Mouse (Mus musculus) left cerebral cortex, postnatal 10 days (tissue): ENCODE data around the gene Ttc29. TPM values are rescaled to one million over a fixed set of nuclear protein-coding genes. Genes with fewer than 3 reads are reported as not detected.

Experiments used
- DNase-seq, 2 experiments: peaks; one replicate each; pipeline ENCODE4 v3.0.0; 2021 to 2022; ENCODE audit warnings: low spot score in 2 of 2, mixed read lengths in 1 of 2; ENCODE audit errors: extremely low spot score in 1 of 2
- intact Hi-C: fragments of 180-260 bp; cut with DNase I; formaldehyde crosslinking; loops from one replicate; pipeline ENCODE4 v1.15.1; 2025
- total RNA-seq, 2 experiments: library from RNA; stranded (reverse); gene quantifications; 2 replicates each; pipeline ENCODE4 v1.2.3; 2021

The Ttc29 gene
- total RNA-seq = under 1 TPM; 0.14 to 0.26 TPM

DNA sequence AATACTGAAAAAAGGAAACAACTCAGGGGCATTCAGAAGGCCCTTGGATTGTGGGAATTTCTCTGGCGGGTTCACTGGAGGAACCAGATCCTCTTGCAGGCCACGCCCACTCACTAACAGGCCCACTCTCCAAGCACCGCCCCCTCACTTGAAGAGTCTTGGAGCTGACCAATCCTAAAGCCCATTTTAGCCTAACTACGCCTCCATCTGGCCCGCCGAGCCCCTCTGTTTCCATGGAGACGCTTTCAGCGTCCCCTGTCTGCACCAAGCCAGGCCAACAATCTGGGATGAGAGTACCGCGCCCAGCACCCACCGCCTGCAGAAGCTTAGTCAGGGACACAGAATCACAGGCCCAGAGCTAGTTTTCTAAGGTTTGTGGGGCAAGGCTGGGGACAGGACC is at the start of gene Ttc29:
TSS of gene Ttc29 (plus strand) at position 224 of the 400 bp plus-strand sequence.
- DNase-seq = peak; percentile 41 to 70
- intact Hi-C loops = no loop called here

DNA sequence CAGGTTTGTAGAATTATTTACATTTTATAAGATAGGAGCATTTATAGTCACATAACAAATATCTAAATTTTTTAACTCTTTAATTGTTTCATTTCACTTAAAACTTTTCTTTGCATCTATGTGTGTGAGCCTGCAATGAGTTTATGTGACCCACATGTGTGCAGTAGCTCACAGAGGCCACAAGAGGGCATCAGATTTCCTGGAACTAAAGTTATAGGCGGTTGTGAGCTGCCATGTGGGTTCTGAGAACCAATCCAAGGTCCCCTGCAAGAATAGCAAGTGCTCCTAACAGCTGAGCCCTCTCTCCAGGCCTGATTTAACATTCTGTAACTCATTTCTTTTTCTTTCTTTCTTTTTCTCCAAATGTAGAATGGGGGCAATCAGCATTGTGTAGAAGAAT is 41.7 kb upstream of the Ttc29 start:
- DNase-seq = no peak
- intact Hi-C loops = no loop called here

DNA sequence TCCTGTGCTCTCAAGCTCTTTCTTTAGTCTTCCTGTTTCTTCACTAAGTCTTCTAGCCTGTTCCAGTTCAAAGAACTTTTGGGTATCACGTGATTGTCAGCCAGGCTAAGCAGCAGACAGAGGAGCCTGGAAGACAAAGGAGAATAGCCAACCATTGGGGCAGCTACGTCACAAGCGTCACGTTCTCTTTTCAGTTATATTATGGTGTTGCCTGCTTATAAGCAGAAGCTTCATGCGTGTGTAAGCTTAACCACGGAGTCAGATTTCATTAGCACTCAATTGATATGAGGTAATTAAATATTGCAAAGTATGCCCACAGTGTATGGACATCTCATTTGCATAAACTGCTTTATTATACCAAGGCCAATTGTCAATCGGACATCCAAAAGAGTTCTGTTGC is 30.4 kb upstream of the Ttc29 start:
- DNase-seq = no peak
- intact Hi-C loops = no loop called here

DNA sequence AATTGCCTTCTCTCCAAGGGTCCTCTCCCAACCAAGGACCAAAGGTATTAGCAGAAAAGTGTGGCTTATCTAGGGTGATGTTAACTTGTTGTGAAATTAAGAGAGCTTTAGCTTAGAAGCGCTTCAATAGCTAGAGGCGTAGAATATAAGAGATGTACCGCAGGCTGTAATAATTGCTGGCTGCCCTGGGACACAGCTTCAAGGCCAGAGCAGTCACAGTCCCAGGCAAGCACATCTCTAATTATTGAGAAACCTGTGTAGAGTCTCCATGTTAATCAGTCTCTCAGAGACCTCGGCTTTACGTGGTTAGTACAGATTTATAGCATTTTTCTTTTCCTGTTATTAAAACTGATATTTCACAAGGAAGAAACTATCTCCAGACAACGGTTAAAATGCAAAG is 29.7 kb upstream of the Ttc29 start:
- intact Hi-C loops = no loop called here
- DNase-seq = no peak

DNA sequence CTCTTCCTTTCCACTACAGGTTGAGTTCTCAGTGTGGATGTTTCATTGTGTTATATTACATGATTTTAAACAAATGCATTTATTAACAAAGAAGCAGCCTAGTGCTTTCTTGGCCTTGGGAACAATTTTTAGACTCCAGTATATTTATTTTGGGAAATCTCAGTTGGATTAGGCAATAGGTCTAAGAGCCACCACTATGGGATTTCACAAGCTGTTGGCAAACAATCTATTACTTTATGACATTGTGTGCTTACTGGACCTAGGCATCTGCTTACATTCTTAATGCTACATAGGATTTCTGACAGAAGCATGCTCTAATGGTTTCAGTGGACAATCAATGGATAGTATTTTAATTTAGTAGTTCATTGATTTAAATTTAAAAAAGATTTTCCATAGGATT is 26.0 kb upstream of the Ttc29 start:
- no peak for DNase-seq

DNA sequence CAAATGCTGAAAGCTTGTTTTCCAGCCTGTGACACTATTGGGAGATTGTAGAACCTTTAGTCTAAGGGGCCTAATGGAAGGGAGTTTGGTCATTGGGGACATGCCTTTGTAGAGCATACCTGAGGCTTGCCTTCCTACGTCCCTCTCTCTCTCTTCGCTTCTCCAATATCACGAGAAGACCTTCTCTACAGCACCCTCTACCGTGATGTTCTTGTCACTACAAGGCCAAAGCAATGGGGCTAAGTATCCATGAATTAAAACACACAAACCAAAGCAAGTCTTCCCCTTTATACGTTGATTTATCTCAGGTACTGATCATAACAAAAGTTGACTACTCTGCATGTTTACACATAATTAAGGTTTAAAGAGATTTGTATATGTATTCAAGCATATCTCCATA is 8.9 kb upstream of the Ttc29 start:
- intact Hi-C loops = no loop called here
- no peak for DNase-seq

More for the DNA sequence above, 26.0 kb upstream of the Ttc29 start:
- intact Hi-C loops = no loop called here

DNA sequence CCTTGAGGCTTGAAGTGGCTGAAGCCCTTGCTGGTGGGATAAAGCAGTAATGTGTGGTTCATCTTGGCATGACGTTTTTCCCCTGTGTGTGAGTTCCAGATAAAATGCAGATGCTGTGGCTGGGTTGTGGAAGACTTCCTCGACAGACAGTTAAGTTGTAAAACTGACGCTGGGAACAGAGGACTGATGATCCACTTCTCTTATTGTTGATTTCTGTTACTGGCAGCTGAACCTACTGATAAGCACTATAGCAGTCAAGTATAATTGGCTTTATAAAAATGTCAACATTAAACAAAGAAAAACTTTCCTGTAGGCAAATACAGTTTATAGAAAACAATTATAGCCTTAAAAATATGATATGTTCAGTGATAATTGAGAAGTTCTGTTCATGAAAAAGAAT is 2.7 kb upstream of the Ttc29 start:
- DNase-seq = no peak
- intact Hi-C loops = no loop called here

DNA sequence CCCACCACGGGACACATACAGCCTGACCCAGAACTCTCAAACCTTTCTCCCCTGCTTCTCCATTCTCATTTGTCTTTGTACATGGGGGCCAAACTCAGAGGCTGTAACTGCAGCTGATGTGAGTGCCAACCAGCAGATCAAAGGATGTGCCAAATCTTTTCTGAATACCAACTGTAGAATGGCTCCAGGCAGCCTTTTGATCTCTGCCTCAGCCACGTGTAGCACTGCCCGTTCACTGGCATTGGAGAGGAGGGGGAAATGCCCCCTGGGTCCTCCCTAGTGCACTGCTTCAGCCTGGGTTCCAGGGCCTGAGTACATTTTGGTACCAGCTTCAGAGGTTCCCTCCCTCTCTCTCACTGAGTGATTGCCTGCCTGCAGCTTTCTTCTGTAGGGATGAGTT is 1.5 kb downstream of the Ttc29 start:
- DNase-seq = no peak
- intact Hi-C loops = no loop called here

DNA sequence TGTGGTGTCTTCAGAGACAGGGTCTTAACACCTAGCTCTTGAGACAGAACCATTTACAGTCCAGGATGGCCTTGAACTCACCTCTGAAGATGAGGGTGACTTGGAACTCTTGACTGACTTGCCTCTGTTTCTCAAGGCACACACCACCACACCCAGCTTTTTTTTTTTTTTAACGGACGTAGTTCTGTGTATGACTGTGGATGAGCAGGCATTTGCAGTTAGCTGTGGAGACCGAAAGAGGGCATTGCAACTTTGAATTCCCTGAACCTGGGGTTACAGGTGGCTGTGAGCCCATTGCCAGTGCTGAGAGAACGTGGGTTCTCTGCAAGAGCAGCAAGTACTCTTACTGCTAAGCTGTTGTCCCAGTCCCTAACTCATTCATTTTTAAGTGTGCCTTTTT is 13.0 kb downstream of the Ttc29 start:
- no peak for DNase-seq
- intact Hi-C loops = no loop called here

DNA sequence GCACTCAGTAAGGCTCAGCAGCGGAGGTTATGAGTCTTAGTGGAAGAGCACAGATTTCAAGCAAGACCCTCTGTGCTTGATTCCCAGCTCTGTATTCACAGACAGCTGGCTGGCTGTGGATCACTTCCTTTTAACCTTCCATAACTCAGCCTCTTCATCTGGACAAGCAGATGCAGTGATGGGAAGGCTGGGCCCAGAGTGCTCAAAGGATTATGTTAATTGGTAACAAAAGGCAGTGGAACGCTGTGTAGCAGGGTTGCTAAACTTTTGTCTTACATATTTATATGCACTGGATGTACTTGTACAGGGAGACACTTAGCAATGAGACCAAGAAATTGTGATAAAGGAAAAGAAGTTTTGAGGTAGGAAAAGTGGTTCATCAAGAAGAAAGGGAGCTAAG is 17.6 kb downstream of the Ttc29 start:
- intact Hi-C loops = no loop called here
- no peak for DNase-seq

DNA sequence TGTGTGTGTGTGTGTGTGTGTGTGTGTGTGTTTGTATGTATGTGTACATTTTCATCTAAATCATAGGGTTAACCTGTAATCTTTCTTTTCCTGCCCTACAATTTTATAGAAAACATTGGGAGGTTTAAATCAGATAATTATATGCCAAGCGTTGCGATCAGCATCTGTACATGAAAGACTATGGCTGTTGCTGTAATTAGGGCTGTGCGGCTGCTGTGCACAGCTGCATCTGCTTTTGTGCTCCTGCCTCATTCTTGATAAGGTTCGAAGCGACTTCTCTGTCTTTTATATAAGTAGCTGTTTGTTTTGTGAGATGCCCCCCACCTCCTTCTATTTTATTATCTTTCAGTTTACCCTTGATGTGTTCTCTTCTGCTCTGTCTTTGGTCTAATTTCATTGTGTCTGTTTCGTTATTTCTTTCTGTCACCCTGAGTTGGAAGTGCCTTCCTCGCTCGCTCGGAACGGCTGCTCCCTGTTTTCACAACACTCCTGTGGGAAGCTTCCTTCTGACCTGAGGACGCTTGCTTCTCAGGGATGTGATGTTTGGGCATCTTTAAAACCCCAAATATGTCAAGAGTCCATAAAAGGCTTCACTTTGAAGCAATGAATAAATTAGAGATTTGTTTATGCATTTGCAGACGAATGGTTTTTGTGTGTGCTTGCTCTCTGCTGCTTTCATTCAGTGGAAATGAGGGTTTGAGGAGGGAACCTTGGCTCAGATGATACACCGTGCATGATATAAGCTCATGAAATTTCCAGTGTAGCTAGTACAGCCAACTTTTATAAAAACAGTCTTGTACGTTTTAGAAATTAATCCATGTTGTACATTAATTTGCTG is 20.0 kb downstream of the Ttc29 start:
- intact Hi-C loops = no loop called here
- no peak for DNase-seq

DNA sequence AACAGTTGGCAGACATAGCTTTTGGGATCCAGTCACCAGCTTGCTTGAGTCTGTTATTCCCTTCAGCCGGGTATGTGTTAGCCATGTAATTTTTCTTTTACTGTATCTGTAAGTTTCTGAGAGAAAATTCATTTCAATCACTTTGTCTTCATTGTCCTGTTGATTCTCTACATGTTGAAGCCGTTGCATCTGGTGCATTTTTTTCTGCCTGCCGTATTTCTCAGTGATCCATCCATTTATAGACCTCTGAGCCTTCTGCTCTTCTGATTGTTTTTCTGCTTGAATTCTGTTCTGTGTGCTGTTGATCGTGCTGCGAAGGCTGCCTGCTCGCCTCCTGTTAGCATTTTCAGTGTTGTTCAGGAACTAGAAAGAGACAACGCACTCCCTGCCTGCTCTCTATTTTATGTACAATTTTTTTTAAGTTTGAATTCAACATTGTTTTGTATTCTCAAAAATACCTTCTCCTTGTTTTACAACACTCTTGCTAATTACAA is 20.7 kb downstream of the Ttc29 start:
- intact Hi-C loops = no loop called here
- DNase-seq = no peak

DNA sequence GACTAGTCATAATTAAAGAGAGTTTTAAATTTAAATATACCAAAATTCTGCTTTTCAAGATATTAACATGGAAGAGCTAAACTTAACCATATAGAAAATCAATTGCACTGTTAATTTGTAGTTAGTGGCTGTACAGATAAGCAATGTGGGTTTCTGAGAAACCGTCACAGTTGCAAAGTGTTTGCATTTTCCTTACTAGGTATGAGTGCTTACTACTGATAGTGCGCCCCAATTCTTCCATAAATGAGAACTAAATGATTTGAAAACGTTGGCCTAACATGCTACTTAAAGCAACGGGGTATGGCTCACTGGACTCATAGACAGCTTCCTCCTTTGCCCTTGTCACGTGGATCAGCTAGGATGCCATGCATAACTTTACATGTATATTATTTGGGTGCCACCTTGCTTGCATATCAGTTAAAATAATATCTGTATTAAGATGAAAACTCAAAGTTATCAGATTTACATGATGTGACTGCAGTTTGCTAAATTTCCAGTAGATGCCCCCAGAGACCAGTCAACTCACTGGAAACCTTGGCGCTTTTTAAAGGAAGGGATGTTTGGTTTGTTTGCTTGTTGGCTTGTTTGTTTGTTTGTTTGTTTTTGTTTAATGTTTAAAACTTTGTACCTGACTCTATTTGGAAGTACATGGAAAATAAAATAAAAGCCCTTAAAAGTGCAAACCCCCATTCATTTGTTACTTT is 25.0 kb downstream of the Ttc29 start:
- intact Hi-C loops = loop anchor here (1.0 to 5.0 kb wide), 4 partner anchors 176 to 499 kb away; no protein-coding TSS in a partner anchor
- DNase-seq = no peak

DNA sequence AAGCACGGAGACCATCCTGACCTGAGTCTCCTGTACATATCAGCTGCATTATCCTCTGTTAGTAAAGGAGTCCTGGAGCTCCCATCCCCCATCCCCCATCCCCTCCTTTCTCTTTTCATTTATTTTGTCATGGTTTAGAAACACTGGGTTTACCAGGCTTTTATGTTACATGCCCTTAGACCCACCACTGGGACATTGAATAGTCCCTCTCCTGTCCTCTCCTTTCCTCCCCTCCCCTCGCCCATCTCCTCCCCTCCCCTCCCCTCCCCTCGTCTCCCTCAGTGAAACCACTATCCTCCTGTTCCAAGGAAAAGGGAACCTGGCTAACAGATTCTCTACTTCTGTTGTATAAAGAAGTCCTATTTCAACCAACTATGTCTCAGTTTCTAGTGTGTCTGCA is 38.0 kb downstream of the Ttc29 start:
- DNase-seq = no peak
- intact Hi-C loops = no loop called here

DNA sequence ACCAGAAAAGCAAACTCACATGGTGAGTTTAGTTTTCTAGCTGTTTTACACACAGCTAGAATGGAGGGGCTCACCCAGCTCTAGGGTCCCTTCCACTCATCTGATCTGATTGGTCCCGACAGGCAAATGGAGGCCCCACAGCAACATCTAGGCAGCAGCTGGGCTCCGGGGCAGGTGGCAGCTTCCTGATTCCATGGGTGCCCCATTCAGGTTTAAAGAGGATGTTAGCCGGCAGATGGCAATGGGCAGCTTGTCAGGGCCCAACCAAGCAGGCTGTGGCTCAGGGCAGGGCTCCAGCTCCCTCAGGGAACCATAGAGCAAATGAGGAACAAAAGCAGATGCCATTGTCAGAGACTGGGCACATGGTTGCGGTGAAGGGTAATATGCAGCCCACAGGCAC is 41.3 kb downstream of the Ttc29 start:
- no peak for DNase-seq
- intact Hi-C loops = no loop called here

DNA sequence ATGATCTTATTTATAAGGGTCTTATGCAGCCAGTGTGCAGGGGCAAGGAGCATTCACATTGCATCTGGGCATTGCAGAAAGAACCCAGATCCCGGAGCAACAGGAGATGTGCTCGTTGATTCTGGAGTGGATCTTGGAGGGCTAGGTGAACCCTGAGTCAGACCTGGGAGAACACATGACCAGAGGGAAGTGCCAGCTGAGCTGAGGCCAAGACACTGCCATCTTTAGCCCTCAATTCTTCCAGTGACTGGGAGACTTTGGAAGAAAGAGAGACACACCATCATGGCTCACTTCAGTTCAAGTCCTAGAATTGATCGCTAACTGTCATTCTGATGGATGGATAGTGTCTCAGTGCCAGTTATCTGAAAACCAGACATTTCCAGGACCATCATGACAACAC is 41.9 kb downstream of the Ttc29 start:
- DNase-seq = no peak
- intact Hi-C loops = no loop called here

DNA sequence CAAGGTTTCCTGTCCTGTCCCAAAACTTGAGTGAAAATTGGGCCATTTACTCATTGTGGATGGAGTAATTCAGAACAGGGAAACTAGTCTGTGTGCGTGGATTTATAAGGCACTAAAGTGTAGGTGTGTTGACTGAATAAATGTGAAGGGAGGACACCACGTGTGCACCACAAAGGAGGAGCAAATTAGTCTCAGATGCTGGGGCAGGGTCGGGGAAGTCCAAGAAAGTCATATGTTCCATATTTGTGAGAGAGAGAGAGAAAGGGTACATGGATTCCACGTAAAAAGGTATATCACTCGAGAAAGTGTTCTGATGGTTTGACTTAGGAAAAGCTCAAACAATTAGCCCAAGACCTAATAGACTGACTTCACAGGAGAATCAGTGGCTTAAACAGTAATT is 52.4 kb downstream of the Ttc29 start:
- no peak for DNase-seq
- intact Hi-C loops = no loop called here

DNA sequence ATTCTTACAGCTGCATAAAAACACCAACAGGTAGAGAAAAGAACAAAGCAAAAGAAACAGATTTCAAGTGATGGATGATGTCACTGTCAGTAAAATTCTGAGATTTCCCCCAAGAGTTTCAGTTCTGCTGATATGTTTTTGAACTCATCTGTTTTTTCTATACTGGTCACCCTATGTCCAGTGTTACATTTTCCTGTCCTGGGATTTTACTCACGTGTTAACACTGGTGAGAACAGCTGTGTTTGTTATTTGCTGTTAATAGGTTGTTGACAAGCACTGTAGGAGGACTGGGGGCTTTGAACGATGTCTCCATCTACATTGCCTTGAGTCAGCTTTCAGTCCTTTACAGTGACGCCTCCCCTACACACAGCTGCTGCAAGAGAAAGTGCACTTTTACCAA is 53.1 kb downstream of the Ttc29 start:
- DNase-seq = no peak
- intact Hi-C loops = no loop called here

DNA sequence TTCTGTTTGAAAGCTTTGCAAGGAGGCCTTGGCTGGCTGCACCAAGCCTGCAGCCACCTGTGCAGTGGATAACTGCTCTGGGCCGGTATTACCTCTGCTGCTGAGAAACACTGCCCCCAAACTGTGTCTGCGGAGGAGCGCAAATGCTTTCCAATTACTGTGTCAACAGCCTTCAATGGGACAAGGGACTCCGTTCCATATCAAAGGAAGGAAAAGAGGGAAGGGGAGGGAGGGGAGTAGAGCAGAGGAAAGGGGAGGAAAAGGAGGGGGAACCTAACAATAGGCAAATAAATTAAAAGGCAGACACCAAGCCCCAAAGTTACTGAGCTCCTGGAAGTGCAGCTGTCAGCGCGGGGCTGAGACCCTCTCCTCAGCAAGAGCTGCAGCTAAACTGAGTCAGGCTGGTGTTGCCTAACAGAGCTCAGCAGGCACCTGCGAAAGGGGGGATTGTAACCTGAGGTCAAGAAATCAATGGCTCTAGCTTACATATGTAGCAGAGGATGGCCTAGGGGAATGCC is 54.9 kb downstream of the Ttc29 start:
- no peak for DNase-seq
- intact Hi-C loops = no loop called here

DNA sequence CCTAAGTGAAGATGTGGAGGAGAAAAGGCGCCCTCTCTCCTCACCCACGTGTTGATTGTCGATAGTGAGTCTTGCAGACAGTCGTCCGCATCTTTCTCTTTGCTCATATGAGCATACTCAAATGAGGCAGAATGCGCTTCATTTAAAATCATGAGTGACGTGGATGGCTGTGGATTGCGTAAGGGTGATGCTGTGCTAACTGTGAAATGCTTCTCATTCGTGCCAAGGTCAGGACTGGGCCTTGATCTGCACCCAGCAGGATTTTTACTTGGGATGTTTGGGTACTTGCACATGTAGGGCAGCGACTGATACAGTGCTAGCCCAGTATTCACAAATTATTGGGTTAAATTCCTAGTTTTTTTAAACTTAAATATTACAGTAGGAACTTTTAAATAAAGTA is 56.2 kb downstream of the Ttc29 start:
- intact Hi-C loops = no loop called here

More for the DNA sequence above, 56.2 kb downstream of the Ttc29 start:
- no peak for DNase-seq
